Mouse (Mus musculus) liver, embryonic 13.5 days (tissue): ENCODE results near the gene Stk32c. TPM values are rescaled to one million over a fixed set of nuclear protein-coding genes. Genes with fewer than 3 reads are reported as not detected.

Experiments
- ATAC-seq: fragments of 200-750 bp; cut with Nextera tagmentation; 2 replicates; pipeline ENCODE4 v1.8.0; 2017; ENCODE audit warnings: low read depth, mild to moderate bottlenecking, moderate number of reproducible peaks, moderate library complexity
- DNase-seq: peaks from one replicate; pipeline ENCODE4 v3.0.0; 2022
- H3K27ac ChIP-seq: fragments of 300-500 bp; sonication (generic); 2 replicates; pipeline ENCODE4 v1.5.1; 2015; ENCODE audit warnings: moderate library complexity, mild to moderate bottlenecking, inconsistent platforms
- H3K27me3 ChIP-seq: fragments of 300-500 bp; sonication (generic); 2 replicates; pipeline ENCODE4 v1.6.1; 2015; ENCODE audit warnings: mild to moderate bottlenecking, inconsistent platforms
- H3K36me3 ChIP-seq: fragments of 300-500 bp; sonication (generic); 2 replicates; pipeline ENCODE4 v1.6.1; 2015; ENCODE audit warnings: mild to moderate bottlenecking, inconsistent platforms
- H3K4me1 ChIP-seq: fragments of 300-500 bp; sonication (generic); replicated peaks from 2 replicates; pipeline ENCODE4 v1.6.1; 2015; ENCODE audit warnings: inconsistent platforms
- H3K4me2 ChIP-seq: fragments of 300-500 bp; sonication (generic); 2 replicates; pipeline ENCODE4 v1.6.1; 2015; ENCODE audit warnings: inconsistent platforms, mild to moderate bottlenecking, moderate library complexity
- H3K4me3 ChIP-seq: fragments of 300-500 bp; sonication (generic); replicated peaks from 2 replicates; pipeline ENCODE4 v1.5.1; 2015; ENCODE audit warnings: mild to moderate bottlenecking, inconsistent platforms
- H3K9ac ChIP-seq: fragments of 300-500 bp; sonication (generic); 2 replicates; pipeline ENCODE4 v1.6.1; 2015; ENCODE audit warnings: mild to moderate bottlenecking, inconsistent platforms
- H3K9me3 ChIP-seq: fragments of 300-500 bp; sonication (generic); replicated peaks from 2 replicates; pipeline ENCODE4 v1.6.1; 2016; ENCODE audit warnings: inconsistent platforms
- WGBS: fragments of 180-500 bp; shearing (Covaris S2); methylation state at CpG from one replicate; pipeline ENCODE4 v1.1.7; 2015; ENCODE audit not compliant: insufficient replicate concordance; 5-methylcytosine and 5-hydroxymethylcytosine counted together
- polyA plus RNA-seq: library from polyadenylated mRNA; unstranded; fragments of >200 nt; fragmentation: Nextera tagmentation; extraction: Ambion mirVana; gene quantifications from 2 replicates; pipeline ENCODE4 v1.2.1, GENCODE M21; 2015

Stk32c gene
- polyA plus RNA-seq, 1 experiment from 2014 or later, result not detected

DNA sequence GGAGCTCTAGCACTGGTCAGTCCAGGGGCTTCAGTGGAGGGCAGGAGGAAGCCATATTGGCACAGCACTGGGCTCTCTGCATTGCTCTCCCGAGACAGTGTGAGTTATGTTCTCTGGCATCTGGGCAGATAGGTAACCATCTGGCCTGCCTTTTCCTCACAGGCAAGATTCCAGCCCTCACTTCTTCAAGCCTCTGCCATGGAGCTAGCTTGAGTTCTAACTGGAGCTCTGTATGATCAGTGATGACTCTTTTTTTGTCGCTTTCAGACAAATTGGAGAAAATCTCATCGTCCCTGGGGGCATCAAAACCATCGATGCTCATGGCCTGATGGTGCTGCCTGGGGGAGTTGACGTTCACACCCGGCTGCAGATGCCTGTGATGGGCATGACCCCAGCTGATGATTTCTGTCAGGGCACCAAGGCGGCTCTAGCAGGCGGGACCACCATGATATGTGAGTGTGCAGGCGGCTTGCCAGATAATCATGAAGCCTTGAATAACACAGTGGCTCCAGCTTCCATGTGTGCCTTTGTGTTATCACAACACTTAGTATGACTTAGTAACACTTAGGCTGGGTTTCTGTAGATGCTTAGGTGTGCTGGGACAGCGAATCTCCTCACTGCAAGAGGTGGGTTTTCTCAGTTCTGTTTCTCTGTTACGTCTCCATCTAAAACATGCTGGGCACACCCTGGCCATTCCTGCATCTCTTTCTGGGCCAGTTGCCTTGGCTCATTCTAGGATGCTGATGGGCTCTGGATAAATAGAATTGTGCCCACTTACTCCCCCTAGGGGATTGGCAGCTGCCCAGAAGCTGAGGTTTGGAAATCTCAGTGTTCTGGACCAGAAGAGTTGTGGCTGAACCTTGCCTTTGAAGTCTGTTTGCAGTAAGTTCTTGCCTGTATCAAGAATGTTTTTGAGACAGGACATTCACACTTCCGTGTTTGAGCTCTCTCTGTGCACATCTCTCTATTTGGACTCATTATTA lies 122.9 kb downstream of the Stk32c start:
- ATAC-seq, result no peak
- Histone ChIP-seq H3K4me2 (no peak overlapping the region), H3K4me1 (no peaks in the 10 kb centered on the region; the same call in 1 of the 2 replicates), H3K36me3 (no peaks in the 10 kb centered on the region), H3K27me3 (peaks cover 45% of the 10 kb centered on the region), H3K9me3 (no peaks in the 10 kb centered on the region), H3K9ac (no peak overlapping the region), H3K27ac (no peak overlapping the region), H3K4me3 (no peak overlapping the region)
- DNase-seq, result no peak
- WGBS, result 62% methylated on average over 12 of the region's 12 CpGs

DNA sequence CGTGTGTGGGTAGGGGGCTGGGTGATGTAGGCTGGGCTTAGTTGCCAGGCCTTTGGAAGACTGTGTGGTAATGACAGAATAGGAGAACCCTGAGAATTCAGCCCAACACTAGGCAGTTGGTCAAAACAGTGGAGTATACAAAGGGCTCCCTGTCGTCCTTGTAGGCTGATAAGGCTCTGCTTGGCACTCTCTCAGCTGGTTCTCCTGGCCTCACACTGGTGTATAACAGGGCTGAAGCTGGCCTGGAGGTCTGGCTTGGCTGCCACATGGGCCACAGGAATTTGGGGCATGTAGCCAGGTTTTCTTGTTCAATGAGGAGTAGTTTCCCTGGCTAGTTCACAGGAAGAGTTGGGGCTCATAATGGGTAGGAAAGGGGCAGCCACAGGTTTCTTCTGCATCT lies 125.3 kb downstream of the Stk32c start:
- Histone ChIP-seq H3K27ac (no peak overlapping the region), H3K9me3 (no peaks in the 10 kb centered on the region), H3K4me2 (no peak overlapping the region), H3K4me1 (no peaks in the 10 kb centered on the region; the same call in 1 of the 2 replicates), H3K4me3 (no peak overlapping the region), H3K9ac (no peak overlapping the region), H3K27me3 (peaks cover 61% of the 10 kb centered on the region), H3K36me3 (no peaks in the 10 kb centered on the region)
- DNase-seq (no peak), ATAC-seq (no peak)
- 34% methylated on average over 2 of the region's 2 CpGs for WGBS

GRCm38 (mm10) chr7:139086195-139087158 lies 126.6 kb downstream of the Stk32c start:
- Histone ChIP-seq H3K9me3 (no peaks in the 10 kb centered on the region), H3K4me2 (peak overlapping the region; percentile 55), H3K27ac (no peak overlapping the region), H3K4me1 (no peaks in the 10 kb centered on the region; the same call in 1 of the 2 replicates), H3K4me3 (peak overlapping the region; percentile 37), H3K9ac (no peak overlapping the region), H3K36me3 (no peaks in the 10 kb centered on the region), H3K27me3 (peaks cover 62% of the 10 kb centered on the region)
- 6% methylated on average over 61 of the region's 61 CpGs for WGBS
- DNase-seq (no peak), ATAC-seq (no peak)

GRCm38 (mm10) chr7:139085629-139086194 lies 127.4 kb downstream of the Stk32c start, which contains the start of gene Dpysl4:
TSS of gene Dpysl4 (plus strand) at chr7:139086001.
- H3K27ac ChIP-seq, result no peak within 1 kb of the TSS
- no peak for ATAC-seq
- no peaks in the 10 kb centered on the region for H3K36me3 ChIP-seq
- DNase-seq, result no peak
- no peaks in the 10 kb centered on the region for H3K9me3 ChIP-seq
- H3K4me2 ChIP-seq, result peak within 1 kb of the TSS; percentile 55
- no peaks in the 10 kb centered on the region; the same call in 1 of the 2 replicates for H3K4me1 ChIP-seq
- 9% methylated on average over 32 of the region's 32 CpGs for WGBS
- H3K9ac ChIP-seq, result no peak within 1 kb of the TSS
- H3K4me3 ChIP-seq, result peak within 1 kb of the TSS; percentile 37
- H3K27me3 ChIP-seq, result peaks cover 62% of the 10 kb centered on the region

GRCm38 (mm10) chr7:139084316-139084715 lies 128.8 kb downstream of the Stk32c start:
- Histone ChIP-seq H3K36me3 (no peaks in the 10 kb centered on the region), H3K4me2 (no peak overlapping the region), H3K27ac (no peak overlapping the region), H3K4me3 (no peak overlapping the region), H3K27me3 (peaks cover 57% of the 10 kb centered on the region), H3K9ac (no peak overlapping the region), H3K9me3 (no peaks in the 10 kb centered on the region), H3K4me1 (no peaks in the 10 kb centered on the region; the same call in 1 of the 2 replicates)
- 37% methylated on average over 1 of the region's 1 CpGs for WGBS
- DNase-seq (no peak), ATAC-seq (no peak)

- DNase-seq (no peak), ATAC-seq (no peak)
- H3K36me3 ChIP-seq, result no peaks in the 10 kb centered on the region
- H3K9me3 ChIP-seq, result no peaks in the 10 kb centered on the region
- H3K4me1 ChIP-seq, result no peaks in the 10 kb centered on the region; the same call in 1 of the 2 replicates
- H3K27ac ChIP-seq, result no peak overlapping the region
- no peak overlapping the region for H3K4me2 ChIP-seq
- H3K4me3 ChIP-seq, result no peak overlapping the region
- H3K27me3 ChIP-seq, result peaks cover 38% of the 10 kb centered on the region
- no peak overlapping the region for H3K9ac ChIP-seq
- 75% methylated on average over 8 of the region's 8 CpGs for WGBS
Observed at GRCm38 (mm10) chr7:139082281-139082680, 130.8 kb downstream of the Stk32c start.

DNA sequence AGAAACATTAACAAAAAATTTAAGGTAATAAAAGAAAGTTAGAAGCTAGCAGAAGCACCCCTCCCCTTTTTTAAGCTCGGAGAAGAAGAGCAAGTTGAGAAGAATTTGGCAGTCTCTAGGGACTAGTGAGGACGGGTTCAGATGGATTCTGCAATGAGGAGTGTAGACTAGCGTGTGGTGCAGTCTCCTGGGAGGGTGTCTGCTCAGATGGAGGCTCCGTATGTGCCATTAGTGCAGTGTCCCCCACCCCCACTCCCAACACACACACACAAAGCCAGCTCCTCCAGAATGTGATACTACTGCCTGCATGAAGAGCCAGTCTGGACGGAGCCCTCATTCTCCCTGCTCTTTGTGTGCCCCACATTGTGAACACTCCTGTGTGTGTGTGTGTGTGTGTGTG lies 131.9 kb downstream of the Stk32c start:
- ATAC-seq (no peak), DNase-seq (no peak)
- Histone ChIP-seq H3K9me3 (no peaks in the 10 kb centered on the region), H3K36me3 (no peaks in the 10 kb centered on the region), H3K27me3 (peaks cover 26% of the 10 kb centered on the region), H3K4me2 (no peak overlapping the region), H3K4me1 (no peaks in the 10 kb centered on the region; the same call in 1 of the 2 replicates), H3K4me3 (no peak overlapping the region), H3K9ac (no peak overlapping the region), H3K27ac (no peak overlapping the region)
- 59% methylated on average over 5 of the region's 5 CpGs for WGBS

GRCm38 (mm10) chr7:139080714-139081113 lies 132.4 kb downstream of the Stk32c start:
- H3K27ac ChIP-seq, result no peak overlapping the region
- H3K36me3 ChIP-seq, result no peaks in the 10 kb centered on the region
- H3K27me3 ChIP-seq, result peaks cover 22% of the 10 kb centered on the region
- WGBS, result 58% methylated on average over 4 of the region's 4 CpGs
- ATAC-seq (no peak), DNase-seq (no peak)
- H3K9me3 ChIP-seq, result no peaks in the 10 kb centered on the region
- no peak overlapping the region for H3K9ac ChIP-seq
- no peaks in the 10 kb centered on the region for H3K4me1 ChIP-seq
- H3K4me3 ChIP-seq, result no peak overlapping the region
- no peak overlapping the region for H3K4me2 ChIP-seq

DNA sequence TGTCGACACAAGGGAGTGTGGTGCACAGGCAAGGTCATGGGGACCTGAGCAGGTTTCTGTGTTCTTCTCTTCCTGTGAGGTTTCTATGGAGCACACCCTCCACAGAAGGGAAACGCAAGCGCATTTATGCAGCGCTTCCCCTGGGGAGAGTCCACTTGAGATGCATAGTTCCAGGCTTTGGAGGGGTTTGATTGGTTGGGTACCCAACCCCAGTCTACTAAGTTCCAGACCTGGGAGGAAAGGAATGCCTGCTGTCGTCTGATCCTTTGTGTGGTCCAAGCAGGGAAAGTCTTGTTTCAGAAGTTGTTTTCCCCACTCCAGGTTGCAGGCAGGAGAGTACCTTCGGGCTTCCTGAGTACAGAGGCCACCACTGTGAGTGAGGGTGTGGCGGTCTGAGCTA lies 134.0 kb downstream of the Stk32c start:
- Histone ChIP-seq H3K4me3 (no peak overlapping the region), H3K4me1 (no peaks in the 10 kb centered on the region), H3K9ac (no peak overlapping the region), H3K36me3 (no peaks in the 10 kb centered on the region), H3K27me3 (peaks cover 6% of the 10 kb centered on the region; the same call in 1 of the 2 replicates), H3K27ac (no peak overlapping the region), H3K9me3 (no peaks in the 10 kb centered on the region), H3K4me2 (no peak overlapping the region)
- no peak for ATAC-seq
- DNase-seq, result no peak
- 54% methylated on average over 7 of the region's 7 CpGs for WGBS

DNA sequence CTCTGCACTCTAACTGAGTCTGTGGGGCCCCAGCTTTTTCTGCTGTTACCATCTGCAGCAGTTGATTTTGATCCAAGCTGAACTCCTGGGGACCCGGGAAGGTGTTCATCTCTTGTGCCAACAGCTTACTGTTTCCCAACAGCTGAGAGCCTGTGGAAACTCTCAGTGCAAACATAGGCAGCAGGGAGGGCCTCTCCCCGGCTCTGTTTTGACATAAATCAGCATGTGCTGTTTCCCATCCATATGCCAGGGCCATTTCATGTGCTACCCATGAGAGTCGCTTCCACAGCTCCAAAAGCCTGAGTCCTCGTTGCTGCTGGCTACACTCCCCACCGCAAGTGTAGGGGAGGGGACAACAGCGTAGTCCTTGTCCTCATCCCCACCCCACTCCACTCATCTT lies 134.9 kb downstream of the Stk32c start:
- Histone ChIP-seq H3K4me2 (no peak overlapping the region), H3K4me3 (no peak overlapping the region), H3K27ac (no peak overlapping the region), H3K9me3 (no peaks in the 10 kb centered on the region), H3K27me3 (peaks cover 4% of the 10 kb centered on the region; the same call in 1 of the 2 replicates), H3K4me1 (no peaks in the 10 kb centered on the region), H3K36me3 (no peaks in the 10 kb centered on the region), H3K9ac (no peak overlapping the region)
- DNase-seq (no peak), ATAC-seq (no peak)
- WGBS, result 56% methylated on average over 6 of the region's 6 CpGs

DNA sequence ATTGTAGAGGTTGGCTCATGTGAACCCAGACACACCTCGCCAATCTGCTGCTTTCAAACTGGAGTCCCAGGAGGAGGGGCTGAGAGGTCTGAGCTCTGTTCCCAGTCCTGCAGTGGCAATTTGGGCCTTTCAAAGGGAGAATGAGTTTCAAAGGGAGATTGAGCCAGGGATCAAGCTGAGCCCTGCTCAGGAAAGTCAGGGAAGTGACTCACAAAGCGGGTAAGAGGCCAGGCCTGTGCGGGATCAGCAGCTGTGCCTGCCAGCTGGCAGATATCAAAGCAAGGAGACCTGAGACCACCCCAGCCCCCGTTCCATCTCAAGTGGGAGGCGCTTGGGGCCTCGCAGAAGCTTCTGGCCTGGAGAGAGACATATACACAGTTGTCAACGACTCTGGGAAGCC lies 135.8 kb downstream of the Stk32c start:
- DNase-seq (no peak), ATAC-seq (no peak)
- Histone ChIP-seq H3K4me3 (no peak overlapping the region), H3K4me2 (no peak overlapping the region), H3K27me3 (no peaks in the 10 kb centered on the region; the same call in 1 of the 2 replicates), H3K4me1 (no peaks in the 10 kb centered on the region), H3K36me3 (no peaks in the 10 kb centered on the region), H3K9me3 (no peaks in the 10 kb centered on the region), H3K9ac (no peak overlapping the region), H3K27ac (no peak overlapping the region)
- WGBS, result 23% methylated on average over 7 of the region's 7 CpGs
